Mouse (Mus musculus) stomach, postnatal 0 days (tissue): Measurements from ENCODE around the gene Tbc1d13.
"Not testable (repeated sequence)": the region's sequence is repeated elsewhere in the genome, so short reads cannot be mapped to it uniquely, and the experiment has no call there.

Experiments used
- CTCF ChIP-seq: IDR thresholded peaks from 2 replicates; pipeline ENCODE4 v1.5.1; 2016; ENCODE audit warnings: antibody characterized with exemption, low read depth, mild to moderate bottlenecking, moderate library complexity
- EP300 ChIP-seq: optimal IDR thresholded peaks from 2 replicates; pipeline ENCODE3; 2016; ENCODE audit warnings: antibody characterized with exemption

- peak; percentile 36 for TF ChIP-seq CTCF
- not testable (repeated sequence) for TF ChIP-seq EP300
Observed at GRCm38 (mm10) chr2:30131240-30131639, 2.3 kb upstream of the Tbc1d13 start.
